Mouse (Mus musculus) thymus, adult 2 months (tissue): ENCODE data around the gene Pltp. TPM values are rescaled to one million over a fixed set of nuclear protein-coding genes. Genes with fewer than 3 reads are reported as not detected.

ENCODE experiments used
- DNase-seq: peaks from one replicate; pipeline ENCODE4 v3.0.0; 2021
- H3K27ac ChIP-seq: fragments of 200-500 bp; 2 replicates; pipeline ENCODE4 v1.5.1; 2012; ENCODE audit warnings: low read length, control low read depth; ENCODE audit not compliant: control insufficient read depth, insufficient read depth
- H3K27me3 ChIP-seq: fragments of 200-500 bp; 2 replicates; pipeline ENCODE4 v1.6.1; 2012; ENCODE audit warnings: mild to moderate bottlenecking, low read length, moderate library complexity, mixed read lengths; ENCODE audit not compliant: control insufficient read depth, insufficient read depth
- H3K36me3 ChIP-seq: fragments of 200-500 bp; 2 replicates; pipeline ENCODE4 v1.6.1; 2012; ENCODE audit warnings: mild to moderate bottlenecking, low read length, moderate library complexity; ENCODE audit not compliant: control insufficient read depth, insufficient read depth
- H3K4me1 ChIP-seq: fragments of 200-500 bp; replicated peaks from 2 replicates; pipeline ENCODE4 v1.6.1; 2012; ENCODE audit warnings: low read length; ENCODE audit not compliant: control insufficient read depth, insufficient read depth
- H3K4me3 ChIP-seq: fragments of 200-500 bp; 2 replicates; pipeline ENCODE4 v1.5.1; 2012; ENCODE audit warnings: mild to moderate bottlenecking, low read length, control low read depth, moderate library complexity; ENCODE audit not compliant: control insufficient read depth, insufficient read depth
- CTCF ChIP-seq: fragments of 200-500 bp; IDR thresholded peaks from 2 replicates; pipeline ENCODE4 v1.5.1; 2012; ENCODE audit warnings: mild to moderate bottlenecking, control low read depth, low read length, moderate library complexity, borderline replicate concordance; ENCODE audit not compliant: control insufficient read depth, poor library complexity, insufficient read depth; ENCODE audit errors: extremely low read depth
- POLR2A ChIP-seq: fragments of 200-500 bp; IDR thresholded peaks from 2 replicates; pipeline ENCODE4 v1.6.1; 2012; ENCODE audit warnings: mild to moderate bottlenecking, low read length, control low read depth, moderate library complexity; ENCODE audit not compliant: control insufficient read depth, poor library complexity, insufficient read depth; ENCODE audit errors: extremely low read depth
- WGBS: fragments of 180-500 bp; shearing (Covaris S2); methylation state at CpG from one replicate; pipeline ENCODE4 v1.1.7; 2018; 5-methylcytosine and 5-hydroxymethylcytosine counted together
- polyA plus RNA-seq: library from polyadenylated mRNA; depleted of rRNA; stranded (reverse); fragments of >200 nt; gene quantifications from 2 replicates; pipeline ENCODE4 v1.2.3, GENCODE M21; 2012; rRNA removed

The Pltp gene
- polyA plus RNA-seq, 1 experiment, result 263 TPM

DNA sequence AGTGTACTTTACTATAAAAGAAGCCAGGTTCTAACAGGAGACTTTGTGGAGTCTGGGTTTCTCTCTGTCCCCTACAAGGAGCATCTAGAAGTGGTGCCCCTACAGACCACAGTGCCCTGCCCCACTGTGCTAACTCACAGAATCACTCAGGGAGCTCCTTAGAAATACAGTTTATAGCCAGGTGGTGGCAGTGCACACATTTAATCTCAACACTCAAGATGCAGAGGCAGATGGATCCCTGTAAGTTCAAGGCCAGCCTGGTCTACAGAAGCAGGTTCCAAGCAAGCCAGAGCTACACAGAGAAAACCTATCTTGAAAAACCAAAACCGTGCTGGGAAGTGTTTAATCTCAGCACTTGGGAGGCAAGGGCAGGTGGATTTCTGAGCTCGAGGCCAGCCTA lies 63.7 kb downstream of the Pltp start:
- WGBS, result 95% methylated on average over 2 of the region's 2 CpGs
- Histone ChIP-seq H3K27ac (no peak overlapping the region), H3K4me1 (no peaks in the 10 kb centered on the region), H3K36me3 (peaks cover 30% of the 10 kb centered on the region), H3K27me3 (no peaks in the 10 kb centered on the region), H3K4me3 (no peak overlapping the region)
- DNase-seq, result no peak
- TF ChIP-seq POLR2A, result no peak
- TF ChIP-seq CTCF, result no peak

DNA sequence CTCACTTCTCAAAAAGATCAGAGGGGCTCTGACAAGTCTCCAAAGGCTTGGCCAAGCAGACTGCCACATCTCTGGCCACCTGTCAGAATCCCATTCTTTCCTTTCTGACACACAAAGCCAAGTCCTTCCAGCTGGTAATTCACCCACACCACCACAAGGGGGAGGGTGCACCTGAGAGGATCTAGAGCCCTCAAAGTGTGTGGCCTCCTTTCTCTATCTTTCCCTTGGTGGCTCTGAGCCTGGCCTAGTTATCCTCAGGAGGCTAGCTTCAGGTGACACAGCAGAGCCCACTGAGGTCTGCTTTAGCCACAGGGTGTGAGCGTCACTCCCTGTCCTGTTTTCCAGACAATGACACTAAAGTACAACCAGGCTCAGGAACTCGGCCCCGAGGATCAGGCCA lies 64.3 kb downstream of the Pltp start:
- Histone ChIP-seq H3K27ac (no peak overlapping the region), H3K36me3 (peaks cover 30% of the 10 kb centered on the region), H3K4me1 (no peaks in the 10 kb centered on the region), H3K27me3 (no peaks in the 10 kb centered on the region), H3K4me3 (no peak overlapping the region)
- WGBS, result 99% methylated on average over 3 of the region's 3 CpGs
- peak; percentile 70 for DNase-seq
- TF ChIP-seq CTCF, result no peak; the same call in 1 of the 2 replicates
- TF ChIP-seq POLR2A, result no peak

DNA sequence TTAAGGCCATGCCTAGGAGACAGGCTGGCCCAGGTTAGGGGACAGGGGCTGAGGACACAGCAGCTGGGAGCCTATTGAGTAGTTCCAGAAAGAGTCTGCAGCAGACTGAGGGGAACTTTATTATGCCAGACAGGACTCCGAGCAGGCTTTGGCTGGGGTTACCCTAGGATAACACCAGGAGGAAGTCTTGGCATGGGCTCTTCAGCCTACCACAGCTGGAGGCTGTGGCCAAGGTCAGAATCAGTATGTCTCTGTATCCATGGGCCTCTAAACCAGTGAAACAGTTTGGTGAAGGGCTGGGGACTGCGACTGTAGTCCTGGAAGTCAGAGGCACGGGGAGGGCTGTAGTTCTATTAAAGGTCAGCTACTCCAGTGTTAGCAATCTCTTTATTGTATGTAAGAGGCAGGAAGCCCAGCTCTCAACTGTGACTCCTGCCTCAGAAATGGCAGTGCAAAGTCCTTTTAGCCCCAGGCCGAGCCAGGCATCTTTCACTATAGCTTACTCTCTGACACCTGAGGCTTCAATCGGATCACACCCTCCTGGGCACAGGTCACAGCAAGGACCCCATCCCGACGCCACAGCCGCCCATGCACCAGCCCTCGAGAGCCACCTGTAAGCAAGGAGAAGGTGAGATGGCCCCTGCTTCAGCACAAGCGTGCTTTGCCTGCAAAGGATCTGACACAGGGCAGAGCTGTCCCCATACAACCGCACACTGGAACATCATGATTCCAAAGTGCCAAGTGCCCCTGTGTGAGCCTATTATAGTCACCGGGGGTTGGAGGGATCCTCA lies 64.9 kb downstream of the Pltp start:
- 97% methylated on average over 12 of the region's 12 CpGs for WGBS
- no peak for DNase-seq
- peaks cover 27% of the 10 kb centered on the region for H3K36me3 ChIP-seq

DNA sequence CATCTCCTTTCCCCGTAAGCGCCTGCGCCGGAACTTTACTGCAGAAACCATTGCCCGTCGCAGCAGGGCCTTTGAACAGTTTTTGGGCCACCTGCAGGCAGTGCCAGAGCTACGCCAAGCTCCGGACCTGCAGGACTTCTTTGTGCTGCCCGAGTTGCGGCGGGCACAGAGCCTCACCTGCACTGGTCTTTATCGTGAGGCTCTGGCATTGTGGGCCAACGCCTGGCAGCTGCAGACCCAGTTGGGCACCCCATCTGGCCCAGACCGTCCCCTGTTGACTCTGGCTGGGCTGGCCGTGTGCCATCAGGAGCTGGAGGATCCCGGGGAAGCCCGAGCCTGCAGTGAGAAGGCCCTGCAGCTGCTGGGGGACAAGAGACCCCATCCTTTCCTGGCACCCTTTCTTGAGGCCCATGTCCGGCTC lies 65.7 kb downstream of the Pltp start:
- WGBS, result 95% methylated on average over 18 of the region's 18 CpGs
- TF ChIP-seq POLR2A (no peak), CTCF (no peak)
- Histone ChIP-seq H3K27ac (no peak overlapping the region), H3K36me3 (peaks cover 25% of the 10 kb centered on the region), H3K4me1 (no peaks in the 10 kb centered on the region), H3K27me3 (no peaks in the 10 kb centered on the region), H3K4me3 (no peak overlapping the region)
- DNase-seq, result no peak

More for the DNA sequence above, 64.9 kb downstream of the Pltp start:
- Histone ChIP-seq H3K27me3 (no peaks in the 10 kb centered on the region), H3K27ac (no peak overlapping the region), H3K4me3 (no peak overlapping the region), H3K4me1 (no peaks in the 10 kb centered on the region)
- no peak for TF ChIP-seq CTCF

DNA sequence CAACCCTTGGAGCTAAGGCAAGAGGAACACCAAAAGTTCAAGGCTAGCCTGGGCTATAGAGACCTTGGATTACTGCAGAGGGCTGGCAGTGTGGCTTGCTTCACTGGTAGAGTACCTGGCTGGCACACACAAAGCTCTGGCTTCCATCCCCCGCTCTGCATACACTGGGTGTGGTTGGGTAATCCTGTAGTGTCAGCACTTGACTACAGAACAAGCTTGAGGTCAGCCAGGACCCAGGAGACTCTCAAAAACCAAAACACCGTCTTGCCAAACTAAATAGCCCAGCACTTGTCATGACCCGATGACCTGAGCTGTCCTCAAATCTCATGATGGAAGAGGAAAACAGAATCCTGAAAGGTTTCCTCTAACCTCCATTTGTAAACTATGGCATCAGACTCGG lies 67.1 kb downstream of the Pltp start:
- H3K4me1 ChIP-seq, result peaks cover 8% of the 10 kb centered on the region
- peaks cover 18% of the 10 kb centered on the region for H3K36me3 ChIP-seq
- 93% methylated on average over 4 of the region's 4 CpGs for WGBS
- TF ChIP-seq CTCF (no peak), POLR2A (no peak)
- H3K27ac ChIP-seq, result no peak overlapping the region
- DNase-seq, result no peak
- no peak overlapping the region for H3K4me3 ChIP-seq
- H3K27me3 ChIP-seq, result no peaks in the 10 kb centered on the region

Other genes with a start within 250 kb of the Pltp start
- gene Wfdc6b, start 244.2 kb downstream of the Pltp start, polyA plus RNA-seq, result not detected in 2 replicates
- gene Wfdc8, start 244.1 kb downstream of the Pltp start, polyA plus RNA-seq, result 0.18 TPM in 1 of 2 replicates, not detected in the other
- gene Wfdc16, start 218.9 kb downstream of the Pltp start, polyA plus RNA-seq, result not detected in 2 replicates
- not detected in 2 replicates for gene Wfdc10, start 201.7 kb downstream of the Pltp start, polyA plus RNA-seq
- gene Wfdc9, start 201.1 kb downstream of the Pltp start, polyA plus RNA-seq, result not detected in 2 replicates
- gene Wfdc11, start 183.6 kb downstream of the Pltp start, polyA plus RNA-seq, result not detected in 2 replicates
- gene Wfdc13, start 172.6 kb downstream of the Pltp start, polyA plus RNA-seq, result not detected in 2 replicates
- gene Spint4, start 159.2 kb downstream of the Pltp start, polyA plus RNA-seq, result not detected in 2 replicates
- not detected in 2 replicates for gene Spint5, start 142.4 kb downstream of the Pltp start, polyA plus RNA-seq
- gene Wfdc3, start 111.8 kb downstream of the Pltp start, polyA plus RNA-seq, result 0.23 and 0.41 TPM in 2 replicates
- gene Dnttip1, start 111.7 kb downstream of the Pltp start, polyA plus RNA-seq, result 60.6 and 134 TPM in 2 replicates
- gene Ube2c, start 87.8 kb downstream of the Pltp start, polyA plus RNA-seq, result 327 and 434 TPM in 2 replicates
- 0.38 TPM in 1 of 2 replicates, not detected in the other for gene Tnnc2, start 77.7 kb downstream of the Pltp start, polyA plus RNA-seq
- 9.0 and 11.9 TPM in 2 replicates for gene Snx21, start 71.9 kb downstream of the Pltp start, polyA plus RNA-seq
- gene Acot8, start 52.8 kb downstream of the Pltp start, polyA plus RNA-seq, result 84.6 and 87.9 TPM in 2 replicates
- 5.9 and 6.2 TPM in 2 replicates for gene Zswim3, start 52.6 kb downstream of the Pltp start, polyA plus RNA-seq
- 9.5 and 11.5 TPM in 2 replicates for gene Zswim1, start 35.0 kb downstream of the Pltp start, polyA plus RNA-seq
- gene Spata25, start 29.2 kb downstream of the Pltp start, polyA plus RNA-seq, result 2.9 and 4.5 TPM in 2 replicates
- gene Ctsa, start 24.8 kb downstream of the Pltp start, polyA plus RNA-seq, result 467 and 538 TPM in 2 replicates
- 24.0 and 31.7 TPM in 2 replicates for gene Neurl2, start 24.3 kb downstream of the Pltp start, polyA plus RNA-seq
- 79.7 and 87.9 TPM in 2 replicates for gene Pcif1, start 21.6 kb upstream of the Pltp start, polyA plus RNA-seq
- gene Zfp335, start 54.0 kb upstream of the Pltp start, polyA plus RNA-seq, result 92.6 and 99.0 TPM in 2 replicates
- gene Mmp9, start 83.1 kb upstream of the Pltp start, polyA plus RNA-seq, result 29.1 and 31.7 TPM in 2 replicates
- 0.70 and 1.3 TPM in 2 replicates for gene Slc12a5, start 103.1 kb upstream of the Pltp start, polyA plus RNA-seq
- 72.3 and 73.7 TPM in 2 replicates for gene Ncoa5, start 177.2 kb upstream of the Pltp start, polyA plus RNA-seq
- 44.5 and 52.1 TPM in 2 replicates for gene Cd40, start 197.9 kb upstream of the Pltp start, polyA plus RNA-seq
- gene 1700025C18Rik, start 233.0 kb upstream of the Pltp start, polyA plus RNA-seq, result not detected in 2 replicates